Mouse (Mus musculus) small intestine, adult 2 months (tissue): ENCODE results near the gene Olfr157.

Source experiments
- CTCF ChIP-seq: fragments of 200-500 bp; IDR thresholded peaks from 2 replicates; pipeline ENCODE4 v1.5.1; 2012; ENCODE audit warnings: low read depth, mild to moderate bottlenecking, control low read depth, inconsistent platforms, low read length, moderate library complexity, mixed read lengths; ENCODE audit not compliant: insufficient replicate concordance, insufficient read length; ENCODE audit errors: extremely low read depth
- POLR2A ChIP-seq: fragments of 200-500 bp; IDR thresholded peaks from 2 replicates; pipeline ENCODE4 v1.6.1; 2012; ENCODE audit warnings: low read depth, mild to moderate bottlenecking, control low read depth, inconsistent platforms, low read length, moderate library complexity

DNA sequence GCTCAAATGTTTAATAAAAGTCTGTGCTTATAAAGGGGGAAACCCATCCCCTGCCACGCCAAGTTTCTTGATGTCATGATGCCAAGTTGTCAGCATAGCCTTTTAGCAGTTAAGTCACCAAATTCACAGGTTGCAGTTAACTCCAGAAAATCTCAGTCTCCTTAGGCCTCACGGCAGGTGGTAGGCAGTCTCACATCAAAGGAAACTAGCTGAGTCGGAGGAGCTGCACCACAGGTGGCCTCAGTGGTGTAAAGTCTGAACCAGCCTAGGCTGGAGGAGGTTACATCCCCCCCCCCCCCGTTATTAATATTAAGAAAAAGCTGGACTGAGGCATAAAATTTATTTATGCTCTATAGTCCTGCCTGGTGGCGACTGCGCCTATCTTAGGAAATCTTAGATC lies 44.7 kb downstream of the Olfr157 start:
- TF ChIP-seq CTCF (no peak), POLR2A (no peak)
